Mouse (Mus musculus) urinary bladder, postnatal 25 days (tissue): ENCODE measurements around the gene Sorcs1.

Experiments
- DNase-seq: peaks from one replicate; pipeline ENCODE4 v3.0.0; 2022; ENCODE audit warnings: low spot score

The Sorcs1 gene

GRCm38 (mm10) chr19:50220476-50220875, 458.0 kb downstream of the Sorcs1 start:
- no peak for DNase-seq

DNA sequence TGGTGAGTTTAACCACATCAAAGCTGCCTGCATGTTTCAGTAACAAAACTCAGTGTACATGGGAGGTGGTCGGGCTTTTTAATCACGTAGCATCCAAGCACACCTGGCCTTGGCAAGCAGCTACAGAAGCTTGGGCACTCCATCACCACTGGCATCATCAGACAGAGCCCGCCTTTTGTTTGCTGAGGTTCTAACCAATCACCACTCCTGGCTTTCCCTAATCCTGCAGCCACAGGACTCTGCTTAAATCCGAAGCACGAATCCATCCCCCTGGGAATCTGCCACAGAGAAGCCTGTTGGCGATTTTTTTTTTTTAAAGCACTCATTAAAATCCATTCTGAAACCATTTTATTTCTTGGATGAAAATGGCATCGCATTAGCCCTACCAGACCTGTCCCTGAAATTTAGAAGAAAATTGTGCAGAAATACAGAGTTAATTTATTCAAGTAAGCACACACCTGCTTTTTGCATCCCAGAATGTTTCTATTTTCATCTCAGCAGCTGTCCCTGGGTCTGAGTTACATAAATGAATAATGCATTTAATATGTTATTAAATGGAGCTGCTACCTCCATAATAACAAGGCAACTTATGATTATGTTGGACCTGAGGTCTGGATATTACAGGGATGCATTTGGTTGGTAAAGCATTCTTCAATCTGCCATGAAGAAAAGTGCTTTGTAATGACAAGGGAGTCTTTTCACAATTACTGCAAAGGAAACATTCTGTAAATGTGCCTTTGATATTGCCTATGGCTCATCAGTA, 463.8 kb downstream of the Sorcs1 start:
- no peak for DNase-seq

- no peak for DNase-seq
Measured at GRCm38 (mm10) chr19:50210456-50210855, 468.0 kb downstream of the Sorcs1 start.

GRCm38 (mm10) chr19:50204341-50204740, 474.1 kb downstream of the Sorcs1 start:
- DNase-seq: no peak

- DNase-seq: no peak
Measured at GRCm38 (mm10) chr19:50196592-50196991, 481.9 kb downstream of the Sorcs1 start.

GRCm38 (mm10) chr19:50185769-50186715, 492.4 kb downstream of the Sorcs1 start:
- DNase-seq: no peak

- DNase-seq: peak; percentile 7
Measured at GRCm38 (mm10) chr19:50184901-50185623, 493.4 kb downstream of the Sorcs1 start.

DNA sequence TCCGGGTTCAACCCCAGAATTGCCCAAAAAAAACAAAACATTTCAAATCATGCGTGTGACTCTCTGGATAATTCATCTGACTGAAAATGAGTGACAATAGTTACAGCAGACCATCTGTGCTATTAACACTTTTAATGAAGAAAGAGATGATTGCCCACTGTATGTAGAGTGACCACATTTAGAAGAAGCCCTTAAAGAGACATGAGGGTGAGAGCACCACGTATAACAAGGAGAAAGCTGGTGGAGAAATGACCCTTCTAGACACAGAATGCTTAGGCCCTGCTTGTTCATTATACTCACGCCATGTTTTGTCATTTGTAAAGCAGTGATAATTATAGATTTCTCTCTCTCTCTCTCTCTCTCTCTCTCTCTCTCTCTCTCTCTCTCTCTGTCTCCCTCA, 499.6 kb downstream of the Sorcs1 start:
- DNase-seq: no peak

- no peak for DNase-seq
Measured at GRCm38 (mm10) chr19:50178151-50178550, 500.3 kb downstream of the Sorcs1 start.

- no peak for DNase-seq
Measured at GRCm38 (mm10) chr19:50171849-50172248, 506.6 kb downstream of the Sorcs1 start.

DNA sequence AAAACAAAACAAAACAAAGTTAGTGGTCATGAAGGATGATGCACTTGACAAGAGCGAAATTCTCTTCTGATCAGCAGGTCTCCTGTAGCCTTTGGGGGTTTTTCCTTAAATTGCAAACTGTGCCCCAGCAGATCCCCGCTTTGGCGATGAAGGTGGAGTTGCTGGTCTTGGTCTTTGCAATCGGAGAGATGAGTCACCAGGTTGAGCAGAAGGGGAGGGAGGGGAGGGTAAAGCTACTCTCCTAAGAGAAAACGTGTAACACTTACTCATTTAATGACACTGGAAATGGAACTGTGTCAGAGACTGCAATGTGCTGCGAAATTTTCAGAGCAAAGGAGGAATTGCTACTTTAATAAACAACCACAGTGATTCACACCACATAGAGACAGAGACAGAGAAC, 527.3 kb downstream of the Sorcs1 start:
- no peak for DNase-seq

- DNase-seq: no peak
Measured at GRCm38 (mm10) chr19:50145919-50146318, 532.5 kb downstream of the Sorcs1 start.

- no peak for DNase-seq
Measured at GRCm38 (mm10) chr19:50141853-50142252, 536.6 kb downstream of the Sorcs1 start.

- no peak for DNase-seq
Measured at GRCm38 (mm10) chr19:50134656-50135055, 543.8 kb downstream of the Sorcs1 start.

DNA sequence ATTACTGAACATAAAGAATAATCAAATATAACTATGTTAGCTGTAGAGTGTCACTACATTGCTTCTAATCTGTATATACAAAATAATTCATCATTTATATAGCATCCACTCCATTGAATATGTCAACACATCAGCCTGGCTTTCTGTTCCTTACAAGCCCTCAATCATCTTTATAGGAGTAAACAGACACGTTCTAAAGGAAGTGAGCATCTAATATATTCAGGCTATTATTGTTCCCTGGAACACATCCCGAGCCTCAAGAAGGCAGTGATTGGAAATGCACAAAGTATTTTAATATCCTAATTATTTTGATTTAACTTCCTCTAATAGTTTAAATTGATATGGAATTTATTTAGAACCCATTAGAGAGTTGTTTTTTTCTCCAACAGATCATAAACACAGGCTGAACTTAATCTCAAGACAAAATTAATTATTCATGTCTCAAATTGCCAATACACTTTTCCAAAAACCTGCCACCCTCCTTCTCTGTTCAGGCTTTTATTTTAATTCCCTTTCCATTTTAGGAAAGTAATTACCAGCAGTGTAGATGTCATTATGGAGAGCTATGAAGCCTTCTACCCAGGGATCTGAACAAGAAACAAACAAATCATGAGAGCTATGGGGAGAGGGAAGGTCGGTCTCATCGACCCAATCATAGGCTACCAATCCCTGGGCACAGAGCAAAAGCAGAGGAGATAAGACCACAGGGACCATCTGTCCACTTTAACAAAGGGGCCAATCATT, 572.4 kb downstream of the Sorcs1 start:
- DNase-seq: no peak
